Mouse (Mus musculus): ENCODE measurements at regions not wholly inside any gene's neighbourhood (a gene's known extent, or its start where the extent isn't known, plus 50 kb on each side); places are given as distances from the start of the nearest gene placed in this dataset.

DNA sequence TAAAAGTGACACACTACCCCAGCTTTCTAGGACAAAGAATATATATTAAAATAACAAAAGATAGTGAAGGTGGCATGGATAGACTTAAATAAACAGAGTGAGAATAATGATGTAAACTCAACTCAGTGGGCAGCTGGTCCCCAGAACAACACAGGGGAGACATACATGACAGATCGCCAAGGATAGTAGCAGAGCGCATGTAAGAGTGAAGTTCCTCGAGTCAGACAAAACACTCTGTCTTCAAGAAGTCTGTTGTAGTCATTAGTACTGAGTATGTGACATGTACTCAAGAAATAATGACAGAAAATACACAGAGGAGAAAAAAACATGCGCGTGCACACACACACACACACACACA lies 74.8 kb upstream of the Stxbp5l start:
- POLR2A ChIA-PET, result interaction anchor here in 1 of 4 experiments (0.6 kb wide), 1 partner anchor 106 kb away, joined by 4 read pairs; no protein-coding TSS in a partner anchor
- CTCF ChIA-PET, result no interaction called here

GRCm38 (mm10) chr16:37458592-37459532 lies 74.1 kb upstream of the Stxbp5l start:
- ChIA-PET POLR2A (interaction anchor here in 1 of 4 experiments (0.6 kb wide), 1 partner anchor 106 kb away, joined by 4 read pairs; no protein-coding TSS in a partner anchor), CTCF (no interaction called here)

- POLR2A ChIA-PET, result no interaction called here
- CTCF ChIA-PET, result no interaction called here
Measured at GRCm38 (mm10) chr16:37455971-37456370, 71.2 kb upstream of the Stxbp5l start.

- POLR2A ChIA-PET, result no interaction called here
- CTCF ChIA-PET, result no interaction called here
Measured at GRCm38 (mm10) chr16:37449846-37450245, 65.1 kb upstream of the Stxbp5l start.

DNA sequence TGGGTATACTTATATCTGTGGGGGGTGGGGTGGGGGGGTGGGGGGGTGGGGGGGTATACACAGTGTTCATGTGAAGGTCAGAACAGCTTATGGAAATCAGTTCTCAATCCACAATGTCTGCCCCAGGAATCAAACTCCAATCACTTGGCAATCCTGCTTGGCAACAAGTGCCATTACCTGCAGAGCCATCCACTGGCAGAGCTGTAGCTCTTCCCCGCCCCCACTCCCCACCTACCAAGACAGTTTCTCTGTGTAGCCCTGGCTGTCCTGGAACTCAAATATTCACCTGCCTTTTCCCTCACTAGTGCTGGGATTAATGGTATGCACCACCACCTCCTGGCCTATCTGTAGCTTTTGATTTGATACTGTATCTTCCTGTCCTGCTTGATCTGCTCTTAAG lies 61.0 kb upstream of the Stxbp5l start:
- ChIA-PET CTCF (no interaction called here), POLR2A (interaction anchor here in 1 of 4 experiments (0.7 kb wide), 1 partner anchor 238 kb away, joined by 4 read pairs; no protein-coding TSS in a partner anchor)

- CTCF ChIA-PET, result no interaction called here
- POLR2A ChIA-PET, result interaction anchor here in 1 of 4 experiments (0.6 kb wide), 1 partner anchor 392 kb away, joined by 9 read pairs; no protein-coding TSS in a partner anchor
Measured at GRCm38 (mm10) chr16:37442936-37443335, 58.2 kb upstream of the Stxbp5l start.

GRCm38 (mm10) chr16:37442481-37442880 lies 57.7 kb upstream of the Stxbp5l start:
- CTCF ChIA-PET, result no interaction called here
- POLR2A ChIA-PET, result no interaction called here

- CTCF ChIA-PET, result no interaction called here
- POLR2A ChIA-PET, result interaction anchor here in 1 of 4 experiments (0.6 to 0.9 kb wide), 3 partner anchors 37 to 429 kb away, joined by 3 to 5 read pairs (median 3); no protein-coding TSS in a partner anchor
Measured at GRCm38 (mm10) chr16:37440628-37441164, 55.9 kb upstream of the Stxbp5l start.

All from embryonic stem cell, embryonic (primary cell).